8 mouse cellular contexts compared by ENCODE assay signal in genomic region chr11:80302536-80302935, GRCm38 (mm10). TPM values are rescaled to one million over a fixed set of nuclear protein-coding genes. Genes with fewer than 3 reads are reported as not detected.
DNase-seq lines count a peak whose midpoint lies in the region; ATAC-seq and TF ChIP-seq lines count a peak whose summit lies in the region.

No protein-coding gene starts in this region.

- H3K4me1 ChIP-seq in MEL (ENCODE audit: control insufficient read depth in 1 of 2, insufficient read depth in 2 of 2, low read length in 2 of 2) = no peaks in the 10 kb centered on the region
- H3K4me1 ChIP-seq in cerebellum, adult 2 months (ENCODE audit: control insufficient read depth, insufficient read depth, low read length) = no peaks in the 10 kb centered on the region
- peaks cover 24% of the 10 kb centered on the region for H3K4me1 ChIP-seq in liver, postnatal 0 days (ENCODE audit: insufficient read depth)
- peaks cover 43% of the 10 kb centered on the region for H3K4me1 ChIP-seq in neural tube, embryonic 13.5 days (replicated peaks)
- peaks cover 13% of the 10 kb centered on the region for H3K4me1 ChIP-seq in thymus, adult 2 months (replicated peaks; ENCODE audit: control insufficient read depth, insufficient read depth, low read length)

- H3K79me2 ChIP-seq in MEL (ENCODE audit: control insufficient read depth, insufficient read depth, low read length, poor library complexity) = no peaks in the 10 kb centered on the region

- TF ChIP-seq CTCF in MEL (IDR thresholded peaks at IDR 0.05 in 2 of 3, conservative IDR thresholded peaks at IDR 0.05 in 1 of 3; ENCODE audit: control insufficient read depth in 1 of 3, insufficient read depth in 1 of 3, low read depth in 2 of 3, low read length in 3 of 3, poor library complexity in 1 of 3, severe bottlenecking in 1 of 3) = no peak
- no peak for TF ChIP-seq CTCF in cerebellum, adult 2 months (IDR thresholded peaks at IDR 0.05; ENCODE audit: borderline replicate concordance, insufficient read depth, low read depth, low read length)
- no peak for TF ChIP-seq CTCF in liver, postnatal 0 days (IDR thresholded peaks at IDR 0.05; ENCODE audit: low read depth)
- no peak for TF ChIP-seq CTCF in thymus, adult 2 months (IDR thresholded peaks at IDR 0.05; ENCODE audit: borderline replicate concordance, control insufficient read depth, extremely low read depth, insufficient read depth, low read length, poor library complexity)

- peak; percentile 82 for ATAC-seq in frontal cortex, adult (ENCODE audit: low TSS enrichment)
- no peak for ATAC-seq in liver, postnatal 0 days
- peak; percentile 75 for ATAC-seq in neural tube, embryonic 13.5 days (ENCODE audit: low read depth)

- peak overlapping the region; percentile 44 for H3K9ac ChIP-seq in MEL (ENCODE audit: control insufficient read depth, low read depth, low read length, poor library complexity, severe bottlenecking)
- no peak overlapping the region for H3K9ac ChIP-seq in liver, postnatal 0 days (replicated peaks)
- peak overlapping the region; percentile 85 for H3K9ac ChIP-seq in neural tube, embryonic 13.5 days

- H3K36me3 ChIP-seq in MEL (ENCODE audit: control insufficient read depth in 1 of 2, insufficient read depth in 2 of 2, low read length in 2 of 2) = no peaks in the 10 kb centered on the region; a peak in 1 of 4 replicates
- no peaks in the 10 kb centered on the region for H3K36me3 ChIP-seq in liver, postnatal 0 days (replicated peaks; ENCODE audit: insufficient read depth, low read length)
- no peaks in the 10 kb centered on the region for H3K36me3 ChIP-seq in neural tube, embryonic 13.5 days
- H3K36me3 ChIP-seq in thymus, adult 2 months (ENCODE audit: control insufficient read depth, insufficient read depth, low read length) = no peaks in the 10 kb centered on the region

- TF ChIP-seq EP300 in MEL (IDR thresholded peaks at IDR 0.05; ENCODE audit: low read depth in 1 of 2, low read length in 2 of 2) = no peak
- TF ChIP-seq EP300 in liver, postnatal 0 days (IDR thresholded peaks at IDR 0.05; ENCODE audit: low read depth) = no peak

- H3K27ac ChIP-seq in MEL (ENCODE audit: control insufficient read depth, low read depth, low read length) = no peak overlapping the region
- no peak overlapping the region for H3K27ac ChIP-seq in cerebellum, adult 2 months (ENCODE audit: insufficient read depth, low read length)
- H3K27ac ChIP-seq in liver, postnatal 0 days (ENCODE audit: low read depth) = no peak overlapping the region
- H3K27ac ChIP-seq in neural tube, embryonic 13.5 days (replicated peaks) = peak overlapping the region; percentile 85
- no peak overlapping the region for H3K27ac ChIP-seq in thymus, adult 2 months (ENCODE audit: control insufficient read depth, insufficient read depth, low read length)

- TF ChIP-seq POLR2A in MEL (IDR thresholded peaks at IDR 0.05; ENCODE audit: control insufficient read depth in 1 of 2, insufficient read depth in 1 of 2, low read depth in 1 of 2, low read length in 2 of 2, poor library complexity in 1 of 2) = no peak
- no peak for TF ChIP-seq POLR2A in cerebellum, adult 2 months (IDR thresholded peaks at IDR 0.05; ENCODE audit: borderline replicate concordance, insufficient read depth, low read length)
- no peak for TF ChIP-seq POLR2A in thymus, adult 2 months (IDR thresholded peaks at IDR 0.05; ENCODE audit: control insufficient read depth, extremely low read depth, insufficient read depth, low read length, poor library complexity)

- peak; percentile 78 for DNase-seq in MEL (ENCODE audit: low read depth, low spot score)
- peak; percentile 54 for DNase-seq in cerebellum, adult 2 months
- DNase-seq in heart, postnatal 4 days = peak; percentile 63
- DNase-seq in layer of hippocampus, adult 18-20 months (ENCODE audit: low spot score in 2 of 2) = peak; percentile 76 to 89
- DNase-seq in liver, postnatal 0 days = peak; percentile 57
- DNase-seq in thymus, adult 2 months = peak; percentile 81

- no peaks in the 10 kb centered on the region for H3K27me3 ChIP-seq in MEL (ENCODE audit: control insufficient read depth in 1 of 2, insufficient read depth in 2 of 2, low read length in 2 of 2)
- H3K27me3 ChIP-seq in cerebellum, adult 2 months (ENCODE audit: control insufficient read depth, insufficient read depth, low read length) = no peaks in the 10 kb centered on the region; the same call in 1 of the 2 replicates
- peaks cover 49% of the 10 kb centered on the region for H3K27me3 ChIP-seq in liver, postnatal 0 days (ENCODE audit: insufficient read depth, low read length)
- H3K27me3 ChIP-seq in neural tube, embryonic 13.5 days = no peaks in the 10 kb centered on the region
- H3K27me3 ChIP-seq in thymus, adult 2 months (ENCODE audit: control insufficient read depth, insufficient read depth, low read length) = peaks cover 18% of the 10 kb centered on the region

- H3K4me2 ChIP-seq in liver, postnatal 0 days (ENCODE audit: low read depth, low read length) = peak overlapping the region; percentile 90
- peak overlapping the region; percentile 99 for H3K4me2 ChIP-seq in neural tube, embryonic 13.5 days

- H3K9me3 ChIP-seq in MEL (replicated peaks; ENCODE audit: insufficient read depth, low read length) = no peaks in the 10 kb centered on the region
- H3K9me3 ChIP-seq in liver, postnatal 0 days (ENCODE audit: low read length) = no peaks in the 10 kb centered on the region
- no peaks in the 10 kb centered on the region for H3K9me3 ChIP-seq in neural tube, embryonic 13.5 days

- H3K4me3 ChIP-seq in MEL (ENCODE audit: control insufficient read depth in 1 of 2, insufficient read depth in 1 of 2, low read depth in 2 of 2, low read length in 2 of 2) = peak overlapping the region; percentile 40 to 49
- H3K4me3 ChIP-seq in cerebellum, adult 2 months (replicated peaks; ENCODE audit: insufficient read depth, low read depth, low read length) = peak overlapping the region; percentile 40
- peak overlapping the region; percentile 57 for H3K4me3 ChIP-seq in liver, postnatal 0 days (ENCODE audit: low read depth, low read length)
- peak overlapping the region; percentile 84 for H3K4me3 ChIP-seq in neural tube, embryonic 13.5 days
- H3K4me3 ChIP-seq in thymus, adult 2 months (ENCODE audit: control insufficient read depth, insufficient read depth, low read length) = peak overlapping the region; percentile 18; the same call in 1 of the 2 replicates

- 4% methylated on average over 11 of the region's 11 CpGs for WGBS in cerebellum, adult 2 months
- WGBS in liver, postnatal 0 days (ENCODE audit: insufficient replicate concordance) = 3% methylated on average over 11 of the region's 11 CpGs
- 2% methylated on average over 11 of the region's 11 CpGs for WGBS in neural tube, embryonic 13.5 days
- WGBS in thymus, adult 2 months = 8% methylated on average over 11 of the region's 11 CpGs

- no peak for TF ChIP-seq RAD21 in MEL (IDR thresholded peaks at IDR 0.05; ENCODE audit: low read depth, low read length)

TF ChIP-seq in MEL, 35 proteins besides CTCF, POLR2A, EP300 and RAD21:
- TF ChIP-seq CHD2 (IDR thresholded peaks at IDR 0.05; ENCODE audit: low read length) (no peak), MEF2A (IDR thresholded peaks at IDR 0.05; ENCODE audit: extremely low read depth, insufficient replicate concordance, low read depth, low read length, poor library complexity, severe bottlenecking) (no peak), TBP (IDR thresholded peaks at IDR 0.05; ENCODE audit: low read depth, low read length) (no peak), SMC3 (IDR thresholded peaks at IDR 0.05; ENCODE audit: low read depth, low read length) (no peak), POLR2AphosphoS5 (IDR thresholded peaks at IDR 0.05; ENCODE audit: borderline replicate concordance, low read depth, low read length) (no peak), SIN3A (IDR thresholded peaks at IDR 0.05; ENCODE audit: low read length) (no peak), MAFK (IDR thresholded peaks at IDR 0.05; ENCODE audit: borderline replicate concordance, low read depth, low read length) (no peak), MXI1 (IDR thresholded peaks at IDR 0.05; ENCODE audit: low read depth, low read length) (no peak), ZNF384 (IDR thresholded peaks at IDR 0.05; ENCODE audit: low read depth, low read length) (no peak), CHD1 (IDR thresholded peaks at IDR 0.05; ENCODE audit: low read depth, low read length) (no peak), NRF1 (IDR thresholded peaks at IDR 0.05; ENCODE audit: insufficient read depth, low read depth, low read length, poor library complexity, severe bottlenecking) (no peak), USF1 (IDR thresholded peaks at IDR 0.05; ENCODE audit: low read depth, low read length) (no peak), E2F4 (IDR thresholded peaks at IDR 0.05; ENCODE audit: borderline replicate concordance, low read depth, low read length) (no peak), ZKSCAN1 (IDR thresholded peaks at IDR 0.05; ENCODE audit: low read depth, low read length) (no peak), MYC (IDR thresholded peaks at IDR 0.05; ENCODE audit: low read depth, low read length) (no peak), USF2 (IDR thresholded peaks at IDR 0.05; ENCODE audit: borderline replicate concordance in 1 of 2, insufficient read depth in 1 of 2, low read depth in 1 of 2, low read length in 2 of 2) (no peak), JUND (IDR thresholded peaks at IDR 0.05; ENCODE audit: low read depth, low read length) (no peak)

RNA-seq across cellular contexts. Expression of gene Rhbdl3, which starts 1.8 kb away (rescaled TPM):
- 0.04 and 0.13 TPM in 2 replicates for total RNA-seq in MEL (2012; rRNA removed)
- polyA plus RNA-seq in MEL (2012; ENCODE audit: insufficient read depth in 1 of 2, insufficient read length in 2 of 2, low read depth in 1 of 2, low replicate concordance in 2 of 2, missing spikeins in 1 of 2) = under 1 TPM in 1 of 2 experiments, not detected in 1; 0.11 TPM
- polyA plus RNA-seq in cerebellum, adult 2 months (2012; rRNA removed) = 9.6 and 12.6 TPM in 2 replicates
- 1 to 10 TPM; 1.7 to 1.8 TPM for total RNA-seq in heart, postnatal 4 days (2021)
- total RNA-seq in layer of hippocampus, adult 18-20 months (2021) = 10 to 100 TPM; 29.7 to 29.8 TPM
- polyA plus RNA-seq in liver, postnatal 0 days (2015; fragmentation: Nextera tagmentation; extraction: Ambion mirVana) = 0.05 and 0.12 TPM in 2 replicates
- 16.3 and 16.6 TPM in 2 replicates for polyA plus RNA-seq in neural tube, embryonic 13.5 days (2015; fragmentation: Nextera tagmentation; extraction: Ambion mirVana)
- polyA plus RNA-seq in thymus, adult 2 months (2012; rRNA removed) = 8.7 and 9.6 TPM in 2 replicates

Comparison
In these comparisons a context has a peak if more than half of its experiments do, and no peak if none do; other contexts are left out.
1. H3K4me3 ChIP-seq: peak in every context shown above with its lines; median percentile 84 in neural tube, embryonic 13.5 days; 57 in liver, postnatal 0 days; 44 in MEL; 40 in cerebellum, adult 2 months; 18 in thymus, adult 2 months.